Mouse (Mus musculus) left cerebral cortex, adult 8-10 months (tissue): ENCODE data around the gene Zfp566. TPM values are rescaled to one million over a fixed set of nuclear protein-coding genes. Genes with fewer than 3 reads are reported as not detected.
"Not testable (repeated sequence)": the region's sequence is repeated elsewhere in the genome, so short reads cannot be mapped to it uniquely, and the experiment has no call there.

Experiments
- DNase-seq, 2 experiments: peaks; one replicate each; pipeline ENCODE4 v3.0.0; 2022; ENCODE audit warnings: low spot score in 2 of 2
- total RNA-seq, 4 experiments: library from RNA; stranded (reverse); gene quantifications; 2 replicates each; pipeline ENCODE4 v1.2.4; 2022

Gene Zfp566
- total RNA-seq = 10 to 100 TPM in 2 of 4 experiments, 1 to 10 TPM in 2; 9.3 to 11.2 (median 10.4) TPM

DNA sequence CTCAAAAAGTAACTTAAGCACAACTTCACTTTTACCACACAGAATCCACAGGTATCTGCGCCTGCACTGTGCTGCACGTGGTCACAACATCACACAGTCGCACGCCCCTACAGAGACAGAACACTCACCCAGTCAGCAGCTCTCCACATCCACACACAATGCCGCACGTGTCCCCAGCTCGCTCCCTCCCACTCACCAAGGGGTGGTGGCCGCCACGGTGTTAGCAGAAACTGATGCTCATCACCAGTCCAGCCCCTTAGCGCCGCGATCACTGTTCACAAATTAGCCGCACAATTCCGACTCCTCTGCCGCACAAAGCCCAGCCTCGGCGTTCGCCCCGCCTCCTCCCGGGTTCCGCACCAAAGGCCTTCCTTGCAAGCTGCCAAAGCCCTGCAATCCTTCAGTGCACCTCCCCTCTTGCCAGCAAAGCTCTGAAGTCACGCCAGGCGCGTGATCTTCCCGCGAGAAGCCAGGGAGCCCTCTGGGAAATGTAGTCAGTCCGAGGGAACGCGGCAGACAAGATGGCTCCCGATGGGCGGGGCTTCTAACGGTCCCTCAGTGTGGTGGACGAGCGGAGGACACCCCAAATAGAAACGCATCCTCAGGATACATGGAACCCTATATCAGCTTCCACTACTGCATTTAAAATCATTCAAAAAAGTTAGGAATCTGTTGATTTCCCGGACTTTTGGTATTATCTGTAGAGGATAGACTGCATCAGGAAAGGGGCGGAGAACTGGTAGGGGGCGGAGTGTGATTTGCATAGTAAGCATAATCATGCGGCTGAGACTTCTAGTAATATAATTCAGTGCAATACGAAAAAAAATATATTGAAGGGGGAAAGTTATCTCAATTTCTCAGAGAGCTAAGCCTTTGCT is at the start of gene Zfp566, which contains the start of gene Gm26920:
Gene Zfp566, minus strand, starts transcription at position 436 of the 878 bp plus-strand sequence.
Gene Gm26920, minus strand, starts transcription at position 319 of the 878 bp plus-strand sequence.
- DNase-seq = peak; percentile 90 to 95

- no peak for DNase-seq
Observed at GRCm38 (mm10) chr7:30136826-30137225, 46.5 kb upstream of the Zfp566 start.

- DNase-seq = no peak
Observed at GRCm38 (mm10) chr7:30132396-30132795, 42.1 kb upstream of the Zfp566 start.

DNA sequence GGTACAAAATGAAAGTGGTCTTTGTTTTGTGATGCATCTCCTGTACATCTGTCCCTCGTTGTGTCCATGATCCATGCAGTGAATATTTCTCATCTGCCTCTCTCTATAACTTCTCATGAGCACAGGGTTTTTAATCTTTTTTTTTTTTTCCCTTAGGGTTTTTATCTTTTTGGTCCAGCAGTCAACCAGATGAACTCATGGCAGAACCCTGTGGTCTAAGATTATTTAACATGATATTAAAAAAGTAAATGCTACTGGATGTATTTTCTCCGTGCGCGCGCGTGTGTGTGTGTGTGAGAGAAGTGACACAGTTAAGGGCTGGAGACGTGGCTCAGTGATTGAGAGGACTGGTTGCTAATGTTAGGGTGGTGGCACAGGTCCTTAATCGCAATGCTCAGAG is 39.6 kb upstream of the Zfp566 start:
- no peak for DNase-seq

GRCm38 (mm10) chr7:30122188-30122530 is 31.8 kb upstream of the Zfp566 start:
- DNase-seq = no peak

DNA sequence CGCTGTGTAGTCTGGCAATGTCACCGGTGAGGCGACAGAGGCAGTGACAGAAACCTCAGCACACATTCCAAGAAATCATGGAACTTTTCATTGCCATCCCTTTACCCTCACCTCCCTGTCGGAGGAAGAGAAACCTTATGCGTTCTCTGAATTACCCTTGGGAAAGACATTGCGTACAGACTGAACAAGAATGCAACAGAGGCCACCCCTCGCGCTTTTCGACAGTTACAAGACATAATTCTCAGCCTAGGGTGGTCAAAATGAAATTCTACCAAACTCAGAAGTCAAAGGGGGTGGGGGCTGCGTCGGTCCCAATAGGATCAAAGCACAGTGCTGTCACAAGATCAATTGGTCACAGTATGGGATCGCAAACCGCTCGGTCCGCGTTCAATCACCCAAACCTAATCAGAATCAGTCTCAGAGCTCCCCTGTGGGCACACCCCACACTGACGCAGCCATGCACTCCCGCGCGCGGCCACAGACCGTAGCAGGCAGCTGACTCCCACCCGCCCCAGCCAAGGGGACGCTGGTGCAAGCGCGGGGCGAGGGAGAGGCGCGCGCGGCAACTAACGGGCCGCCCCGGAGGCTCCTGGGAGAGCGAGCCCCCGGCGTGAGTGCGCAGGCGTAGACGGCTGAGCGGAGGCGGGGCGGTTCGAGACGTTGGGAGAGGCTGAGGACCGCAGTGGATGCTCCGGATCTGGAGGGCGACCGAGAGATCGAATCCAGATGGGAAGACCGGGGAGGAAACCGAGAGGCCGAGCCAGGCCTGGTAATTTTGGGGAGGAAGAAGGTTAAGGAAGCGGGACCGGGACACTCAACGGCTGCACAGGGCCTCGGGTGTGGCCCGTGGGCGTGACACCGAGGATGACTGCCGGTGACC is 31.2 kb upstream of the Zfp566 start, which contains the start of gene Zfp382:
Gene Zfp382, plus strand, starts transcription at position 635 of the 880 bp plus-strand sequence.
- DNase-seq = peak; percentile 78 to 83

GRCm38 (mm10) chr7:30117935-30118334 is 27.6 kb upstream of the Zfp566 start:
- not testable (repeated sequence) for DNase-seq

DNA sequence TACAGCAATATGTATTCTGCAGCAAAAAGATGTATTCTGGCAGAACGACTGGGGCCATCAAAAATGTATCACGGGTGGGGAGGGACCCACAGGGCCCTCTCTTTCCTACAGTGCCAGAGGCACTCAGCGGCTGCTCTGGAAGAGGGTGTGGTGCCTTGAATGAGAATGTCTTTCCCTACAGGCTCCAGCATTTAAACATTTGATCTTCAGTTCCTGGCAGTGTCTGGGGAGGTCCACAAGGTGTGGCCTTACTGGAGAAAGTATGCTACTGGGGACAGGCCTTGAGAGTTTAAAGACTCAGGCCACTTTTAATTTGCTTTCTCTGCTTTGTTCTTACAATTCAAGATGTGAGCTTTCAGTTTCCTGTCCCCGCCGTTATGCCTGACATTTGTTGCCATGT is 25.7 kb upstream of the Zfp566 start:
- no peak for DNase-seq

DNA sequence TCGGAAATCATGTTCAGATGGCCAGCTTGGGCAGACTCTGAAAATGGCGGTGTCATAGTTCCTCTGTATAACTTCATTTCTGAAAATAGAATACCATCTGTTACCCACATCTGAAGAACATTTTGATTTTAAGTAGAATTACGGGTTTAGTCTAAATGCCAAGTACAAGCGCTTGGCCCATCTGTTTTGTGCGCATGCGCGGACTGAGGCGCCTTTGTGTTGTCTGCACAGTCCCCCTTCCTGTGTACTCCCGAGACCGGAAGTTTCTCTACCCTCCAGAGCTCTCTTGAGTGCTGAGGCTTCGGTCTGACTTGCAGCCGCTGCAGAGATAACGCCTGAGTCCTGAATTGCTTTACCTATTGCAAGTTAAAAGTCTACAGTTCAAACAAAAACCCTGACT is 9.0 kb upstream of the Zfp566 start:
- peak; percentile 50 to 83 for DNase-seq

- DNase-seq = no peak
Observed at GRCm38 (mm10) chr7:30095551-30096125, 5.3 kb upstream of the Zfp566 start.

GRCm38 (mm10) chr7:30094646-30095429 is 4.5 kb upstream of the Zfp566 start, which contains the start of gene Zfp260:
TSS of gene Zfp260 (plus strand) at chr7:30094777.
- peak; percentile 83 to 87 for DNase-seq

- DNase-seq = no peak
Observed at GRCm38 (mm10) chr7:30093918-30094415, 3.6 kb upstream of the Zfp566 start.

GRCm38 (mm10) chr7:30092666-30093065 is 2.3 kb upstream of the Zfp566 start:
- DNase-seq = no peak

GRCm38 (mm10) chr7:30090970-30091585 is 751 bp upstream of the Zfp566 start:
- DNase-seq = no peak

DNA sequence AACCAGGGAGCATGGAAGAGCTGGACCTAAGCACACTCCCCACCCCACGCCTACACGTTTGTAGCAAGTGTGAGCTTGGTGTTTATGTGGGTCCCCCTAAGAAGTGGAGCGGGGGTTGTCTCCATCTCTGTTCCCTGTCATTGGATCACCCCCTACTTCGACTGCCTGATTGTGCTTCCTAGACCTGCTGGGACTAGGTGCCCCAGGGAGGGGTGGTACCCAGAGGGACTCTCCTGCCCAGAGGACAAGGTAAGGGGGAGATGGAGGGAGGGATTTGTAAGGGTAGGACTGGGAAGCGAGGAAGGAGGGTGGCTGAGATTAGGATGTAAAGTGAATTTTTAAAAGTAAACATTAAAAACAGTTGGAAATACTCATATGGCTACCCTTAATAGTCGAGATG is 922 bp downstream of the Zfp566 start:
- DNase-seq = no peak

DNA sequence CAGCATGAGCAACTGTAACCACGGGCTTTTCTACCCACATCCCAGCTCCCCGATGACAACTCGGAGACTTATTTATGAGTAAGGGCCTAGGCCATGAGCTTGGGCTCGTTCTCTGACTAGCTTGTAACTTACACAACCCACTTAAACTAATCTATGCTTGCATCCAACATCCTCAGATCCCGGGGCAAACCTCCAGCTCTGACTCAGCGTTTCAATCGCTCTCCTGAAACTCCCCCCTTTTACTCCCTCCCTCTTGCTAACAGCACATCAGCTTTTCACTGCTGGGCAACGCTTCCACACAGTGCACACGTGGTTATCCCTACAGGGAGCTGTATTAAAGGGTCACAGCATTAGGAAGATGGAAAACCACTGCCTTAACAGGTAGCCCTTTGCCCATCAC is 3.8 kb downstream of the Zfp566 start:
- DNase-seq = peak in 1 of 2 experiments; percentile 52

DNA sequence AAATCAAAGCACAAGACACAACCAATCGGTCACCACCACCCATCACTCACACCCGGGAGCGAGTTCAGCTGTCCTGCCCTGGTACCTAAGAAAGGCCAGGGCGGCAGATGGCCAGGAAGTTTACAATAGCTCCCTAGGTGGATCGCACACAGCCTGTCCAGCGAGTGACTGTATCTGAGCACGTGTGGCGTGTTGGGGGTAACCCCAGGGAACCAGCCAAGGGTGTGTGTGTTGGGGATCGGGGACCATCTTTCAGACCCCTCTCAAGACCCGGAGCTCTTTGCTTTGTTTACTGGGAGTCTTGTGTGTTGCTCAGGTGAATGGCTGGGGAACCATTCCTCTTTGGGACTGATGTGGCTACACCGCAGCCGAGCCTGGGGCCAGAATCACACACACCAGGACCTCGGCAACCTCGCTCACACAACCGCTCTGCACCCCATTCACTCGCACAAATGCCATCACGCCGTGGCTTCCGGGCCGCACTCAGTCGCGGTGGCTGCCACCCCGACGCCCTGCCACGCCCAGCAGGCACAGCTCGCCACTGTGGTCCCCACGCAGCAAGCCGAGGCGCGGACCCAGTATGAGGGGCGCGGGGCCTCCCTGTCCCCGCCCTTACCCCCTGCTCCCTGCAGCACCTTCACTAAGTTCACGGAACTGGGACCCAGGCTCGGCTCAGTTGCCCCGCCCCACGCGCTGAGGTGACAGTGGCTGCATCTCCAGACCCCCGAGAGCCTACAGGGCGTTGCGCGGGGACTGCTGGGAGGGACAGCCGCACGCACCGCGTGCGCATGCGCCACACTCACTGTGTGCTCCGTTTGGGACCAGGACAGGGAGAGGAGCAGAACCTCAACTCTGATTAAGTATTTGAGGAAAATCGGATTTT is 17.9 kb downstream of the Zfp566 start, which contains the start of gene Zfp82:
Gene Zfp82, minus strand, starts transcription at position 755 of the 883 bp plus-strand sequence.
- peak; percentile 75 to 80 for DNase-seq

GRCm38 (mm10) chr7:30064622-30065021 is 25.7 kb downstream of the Zfp566 start:
- no peak for DNase-seq

- no peak for DNase-seq
Observed at GRCm38 (mm10) chr7:30062478-30062877, 27.8 kb downstream of the Zfp566 start.
